Mouse (Mus musculus): Measurements from ENCODE around the gene Rflnb.

Rflnb gene

DNA sequence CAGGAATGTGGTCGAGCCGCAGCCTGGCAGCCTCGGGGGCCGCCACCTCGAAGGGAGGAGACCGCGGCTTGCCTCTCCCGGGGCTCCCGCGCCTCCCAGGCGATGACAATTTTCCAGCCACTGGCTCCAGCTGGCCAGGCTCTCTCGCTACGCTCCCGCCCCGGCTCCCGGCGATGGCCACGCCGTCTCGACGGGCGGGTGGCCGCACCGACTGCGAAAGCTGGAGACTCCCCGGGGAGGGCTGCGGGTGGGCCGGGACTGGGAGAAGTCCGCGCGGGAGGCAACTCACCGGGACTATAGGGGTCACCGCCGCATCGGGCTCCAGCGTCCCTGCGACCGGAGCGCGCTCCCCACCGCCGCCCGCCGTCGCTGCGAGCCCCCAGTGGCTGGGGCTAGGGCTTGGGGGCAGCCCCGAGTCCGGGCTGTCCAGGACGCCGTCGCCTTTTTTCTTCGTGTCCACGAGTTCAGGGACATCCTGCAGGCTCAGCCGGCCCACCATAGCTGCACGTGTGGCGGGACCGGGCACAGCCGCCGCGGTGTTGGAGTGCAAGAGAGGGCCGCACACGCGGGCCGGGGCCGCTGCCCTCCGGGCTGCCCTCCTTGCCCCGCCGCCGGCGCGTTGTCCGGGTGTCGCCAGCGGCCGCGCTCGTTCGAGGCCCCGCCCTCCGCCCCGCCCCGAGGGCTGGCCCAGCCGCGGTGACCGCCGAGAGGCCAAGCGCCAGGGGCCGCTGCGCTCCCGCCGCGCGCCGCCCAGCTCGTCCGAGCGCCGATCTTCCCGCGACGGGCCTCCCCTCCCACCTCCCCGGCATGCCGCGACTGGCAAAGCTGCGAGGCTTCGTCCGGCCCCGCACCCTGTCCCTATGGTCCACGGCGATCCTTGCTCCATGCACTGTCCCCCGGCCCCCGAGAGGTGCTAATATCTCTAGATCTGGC, at the start of gene Rflnb:
Gene Rflnb, minus strand, starts transcription at position 644 of the 933 bp plus-strand sequence.
- DNase-seq, result peak; percentile 89 to 94

DNA sequence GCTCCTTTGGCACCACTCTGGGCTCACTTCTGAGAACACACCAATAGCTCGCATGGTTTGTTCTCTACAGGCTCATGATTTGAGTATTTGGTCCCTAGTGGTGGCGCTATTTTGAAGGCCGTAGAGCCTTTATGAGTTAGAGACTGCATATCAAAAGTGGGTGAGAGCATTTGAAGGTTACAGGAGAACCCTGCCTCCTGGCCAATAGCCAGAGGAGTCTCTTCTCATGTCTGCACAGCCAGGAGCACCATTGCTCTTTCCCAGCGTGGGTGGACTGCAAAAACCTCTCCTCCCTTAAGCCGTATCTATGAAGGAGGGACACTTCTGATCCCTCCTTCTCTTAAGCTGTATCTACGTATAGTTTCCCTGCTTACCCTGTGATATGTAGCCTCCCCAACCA, 49.8 kb upstream of the Rflnb start:
- DNase-seq, result no peak

DNA sequence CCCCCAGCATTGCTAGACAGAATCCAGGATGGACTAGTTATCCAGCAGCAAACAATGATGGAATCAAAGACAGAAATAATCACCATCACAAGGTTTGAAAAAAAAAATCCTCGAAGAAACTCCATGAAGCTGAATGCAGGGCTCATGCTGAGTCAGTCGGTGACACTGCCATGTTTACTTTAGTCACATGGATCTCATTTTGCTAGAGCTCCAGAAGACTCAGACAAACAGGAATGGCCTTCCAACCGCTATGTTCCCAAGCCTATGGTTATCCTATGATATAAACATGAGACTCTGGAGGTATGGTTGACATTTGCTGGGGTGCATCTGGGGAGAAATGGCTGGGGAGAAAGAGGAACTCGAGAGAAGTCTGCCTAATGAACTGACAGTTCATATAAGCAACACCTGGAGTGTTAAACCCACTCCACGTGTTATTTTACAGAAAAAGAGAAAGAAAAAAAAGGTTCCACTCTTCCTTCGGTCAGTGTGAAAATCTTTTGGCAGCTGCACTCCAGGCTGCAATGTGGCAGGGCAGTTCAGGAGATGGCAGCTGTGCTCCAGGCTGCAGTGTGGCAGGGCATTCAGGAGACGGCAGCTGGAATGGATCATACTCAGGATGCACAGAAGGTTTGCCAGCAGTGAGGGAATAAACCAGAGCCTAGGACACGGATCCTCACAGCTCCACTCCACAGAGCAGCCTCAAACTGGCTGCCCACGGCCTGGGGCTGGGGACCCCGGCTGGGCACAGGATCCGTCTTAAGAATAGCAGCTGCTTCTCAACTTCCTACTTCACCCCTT, 46.9 kb upstream of the Rflnb start:
- no peak for DNase-seq

DNA sequence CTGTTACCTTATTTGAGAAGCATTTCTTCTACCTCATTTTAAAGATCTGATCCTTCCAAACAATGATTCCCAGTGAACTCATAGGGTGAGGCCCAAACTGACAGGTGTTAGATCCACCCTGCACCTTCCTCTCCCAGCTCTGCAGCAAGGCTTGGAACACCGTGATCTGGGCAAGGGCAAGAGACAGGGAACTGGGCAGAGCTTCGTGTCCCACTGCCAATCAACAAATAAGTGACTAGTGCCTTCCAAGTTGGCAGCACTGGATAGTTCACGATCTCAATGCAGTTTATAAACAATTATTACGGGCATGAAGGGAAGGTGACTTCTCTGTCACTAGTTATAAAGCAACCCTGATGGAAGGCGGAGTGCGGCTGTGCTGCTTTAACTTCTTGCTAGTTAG, 42.2 kb upstream of the Rflnb start:
- DNase-seq, result no peak

DNA sequence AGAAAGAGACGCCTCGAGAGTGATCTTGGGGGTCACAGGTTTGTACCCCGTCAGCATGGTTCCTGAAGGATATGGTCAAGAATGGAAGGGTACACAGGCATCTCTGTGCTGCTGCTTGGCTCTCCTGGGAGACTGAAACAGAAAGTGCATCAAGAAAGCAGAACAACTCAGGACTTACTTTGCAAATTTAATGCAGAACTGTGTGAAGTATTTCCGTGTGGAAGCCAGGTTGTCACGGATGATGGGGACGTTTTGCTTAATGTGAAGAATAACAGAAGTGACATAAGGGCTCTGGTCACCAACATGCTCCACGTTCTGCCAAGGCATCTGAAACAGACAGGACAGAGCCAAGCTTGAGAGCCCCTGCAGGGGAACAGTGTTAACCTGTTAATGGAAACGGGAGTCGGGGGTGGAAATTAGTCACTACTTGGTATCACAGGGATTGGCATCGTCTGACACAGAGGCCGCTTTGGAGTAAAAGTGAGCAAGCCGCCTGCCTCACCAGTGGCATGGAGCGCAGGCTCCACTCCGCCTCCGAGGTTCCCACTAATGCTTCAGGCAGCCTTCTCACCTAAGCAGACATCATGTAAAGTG, 39.1 kb upstream of the Rflnb start:
- DNase-seq, result no peak

DNA sequence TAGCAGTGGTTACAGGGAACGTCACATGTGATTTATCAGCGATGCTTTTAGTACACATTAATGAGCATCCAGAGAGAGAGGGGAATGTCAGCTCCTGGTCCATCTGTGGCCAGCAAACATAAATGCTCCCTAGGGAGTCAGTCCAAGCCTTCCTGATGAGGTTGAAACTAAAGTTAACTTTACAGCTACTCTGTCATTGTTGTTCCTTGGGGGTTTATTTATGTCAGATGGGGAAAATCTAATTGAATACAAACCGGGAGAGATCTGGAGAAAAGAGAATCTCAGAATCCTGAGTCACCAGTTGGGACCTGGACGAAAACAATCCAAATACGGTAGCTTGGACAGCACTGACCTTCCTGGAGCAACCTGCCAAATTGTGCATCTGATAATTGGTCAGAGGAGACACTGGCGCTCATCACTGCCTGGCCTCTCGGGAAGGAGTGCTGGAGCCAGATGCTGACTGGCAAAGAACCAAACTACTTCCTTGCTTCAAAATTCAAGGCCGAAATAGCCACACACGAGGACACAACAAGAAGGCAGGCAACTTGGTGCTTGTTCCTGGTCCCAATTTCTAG, 38.0 kb upstream of the Rflnb start:
- peak; percentile 61 to 81 for DNase-seq

DNA sequence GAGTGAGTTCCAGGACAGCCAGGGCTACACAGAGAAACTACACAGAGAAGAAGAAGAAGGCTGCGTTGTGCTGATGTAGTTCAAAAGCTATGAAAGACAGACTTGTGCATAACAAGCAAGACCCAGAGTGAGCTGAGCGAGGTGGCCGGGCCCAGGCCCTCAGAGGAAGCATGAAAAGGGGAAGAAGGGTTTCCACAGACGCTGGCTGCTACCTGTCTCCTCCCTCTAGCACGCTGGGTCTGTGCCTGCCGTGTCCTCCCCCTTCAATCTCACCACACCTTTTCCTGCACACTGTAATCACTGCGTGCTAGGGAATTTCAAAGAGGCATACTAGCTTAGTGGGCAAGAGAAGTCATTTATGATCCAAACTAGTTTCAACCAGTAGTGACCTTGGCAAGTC, 36.8 kb upstream of the Rflnb start:
- DNase-seq, result no peak

DNA sequence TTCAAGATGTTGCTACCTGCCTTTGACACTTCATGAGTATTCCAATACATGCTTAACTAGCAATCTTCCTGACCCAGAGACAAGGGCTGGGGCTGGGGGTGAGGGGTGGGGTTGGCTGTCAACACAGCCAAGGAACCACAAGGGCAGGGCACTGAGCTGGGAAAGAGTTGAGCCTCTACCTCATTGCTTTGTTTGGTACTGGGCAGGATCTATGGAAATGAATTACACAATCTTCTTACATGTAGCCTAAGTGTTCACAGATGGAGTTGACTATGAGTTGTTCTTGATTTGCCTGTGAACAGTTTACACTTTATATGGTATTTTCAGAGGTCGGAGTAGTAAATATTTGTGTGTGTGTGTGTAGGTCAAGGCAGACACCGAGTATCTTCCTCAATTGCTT, 33.3 kb upstream of the Rflnb start:
- DNase-seq, result no peak

DNA sequence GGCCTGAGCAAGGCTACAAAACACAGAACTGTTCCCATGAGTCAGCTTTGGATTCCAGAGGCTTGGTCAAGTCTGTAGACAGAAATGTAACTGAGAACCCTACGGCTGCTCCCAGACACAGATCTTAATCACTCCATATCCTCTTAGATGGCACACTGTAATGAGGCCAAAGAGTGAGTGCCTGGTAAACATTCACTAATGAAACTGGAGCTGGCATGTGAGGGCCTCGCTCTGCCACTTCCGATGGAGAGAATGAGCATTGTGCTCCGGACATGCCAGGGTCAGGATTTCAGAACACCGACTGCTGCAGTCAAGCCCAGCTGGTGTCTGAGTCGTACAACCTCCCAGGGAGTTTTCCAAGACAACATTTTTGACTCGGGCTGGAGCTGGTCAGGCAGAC, 32.4 kb upstream of the Rflnb start:
- DNase-seq, result peak; percentile 58 to 86

DNA sequence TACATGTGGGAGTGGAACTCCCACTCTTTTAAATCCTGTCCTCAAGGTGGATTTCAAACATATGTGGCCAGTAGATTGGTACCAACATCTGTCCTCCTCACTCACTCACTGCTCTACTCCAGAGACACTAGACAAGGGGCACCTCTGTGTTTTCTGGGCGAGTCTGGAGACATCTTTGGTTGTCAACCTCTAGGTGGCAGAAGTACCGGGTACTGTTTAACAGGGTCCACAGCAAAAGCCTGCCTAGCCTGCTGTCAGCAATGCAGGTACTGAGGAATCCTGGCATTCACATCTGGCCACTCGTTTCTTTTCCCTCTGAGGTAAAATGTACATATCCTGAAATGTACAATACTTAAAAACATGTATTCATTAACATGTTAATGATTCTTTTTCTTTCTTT, 28.9 kb upstream of the Rflnb start:
- peak; percentile 49 to 59 for DNase-seq

DNA sequence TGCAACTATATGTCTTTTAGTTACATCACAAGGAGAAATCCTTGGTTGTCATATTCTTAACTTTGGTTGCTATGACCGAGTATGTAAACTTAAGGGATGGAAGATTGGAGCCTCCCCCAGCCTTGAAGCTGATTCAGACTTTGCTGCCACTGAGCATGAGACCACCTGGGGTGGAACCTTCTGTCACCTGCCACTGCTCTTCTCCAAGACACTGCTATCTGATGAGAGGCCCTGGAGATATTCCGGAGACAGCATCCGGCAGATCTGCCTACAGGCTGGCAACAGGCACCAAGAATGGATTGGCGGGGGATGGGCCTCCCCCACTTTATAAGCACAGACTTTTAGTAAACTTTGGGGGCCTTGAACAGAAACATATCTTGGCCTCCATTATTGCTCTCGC, 24.9 kb upstream of the Rflnb start:
- DNase-seq, result no peak

DNA sequence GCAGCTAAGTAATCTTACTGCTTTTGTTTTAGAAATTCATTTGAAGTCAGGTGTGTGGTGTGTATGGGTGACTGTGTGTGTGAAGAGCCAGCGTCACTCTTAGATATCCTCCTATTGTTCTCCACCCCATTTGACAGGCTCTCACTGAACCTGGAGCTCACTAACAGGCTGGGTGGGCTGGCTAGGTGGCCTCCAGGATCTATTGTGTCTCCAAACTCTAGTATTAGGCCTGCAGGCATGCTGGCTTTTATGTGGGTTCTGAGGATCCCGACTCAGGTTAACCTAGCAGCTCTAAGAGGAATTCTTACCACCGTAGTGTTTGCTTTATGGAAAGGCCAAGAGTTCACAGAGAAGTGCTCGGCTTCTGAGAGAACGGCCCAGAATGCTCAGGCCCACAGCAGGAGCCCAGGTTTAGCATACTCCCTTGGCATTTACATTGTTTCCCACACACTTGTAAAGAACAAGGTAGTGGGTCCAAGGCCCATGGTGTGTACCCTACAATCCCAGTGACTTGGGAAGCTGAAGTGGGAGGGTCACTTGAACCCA, 23.5 kb upstream of the Rflnb start:
- DNase-seq, result no peak

DNA sequence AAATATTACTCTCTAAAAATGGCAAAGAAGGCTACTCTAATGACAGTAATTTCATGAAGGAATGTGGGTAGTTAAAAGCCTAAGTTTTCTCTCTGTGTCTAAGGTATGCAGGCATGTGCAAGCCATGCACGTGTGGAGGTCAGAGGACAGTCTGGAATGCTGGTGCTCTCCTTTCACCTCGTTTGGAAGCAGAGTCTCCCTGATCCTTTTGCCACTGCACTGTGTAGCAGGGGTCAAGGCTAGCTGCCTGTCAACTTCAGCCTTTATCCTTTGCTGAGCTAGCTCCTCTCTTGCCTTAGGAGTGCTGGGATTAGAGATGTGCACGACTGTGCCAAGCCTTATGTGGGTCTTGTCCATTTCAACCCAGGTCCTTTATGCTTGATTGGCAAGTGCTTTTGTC, 22.9 kb upstream of the Rflnb start:
- no peak for DNase-seq

DNA sequence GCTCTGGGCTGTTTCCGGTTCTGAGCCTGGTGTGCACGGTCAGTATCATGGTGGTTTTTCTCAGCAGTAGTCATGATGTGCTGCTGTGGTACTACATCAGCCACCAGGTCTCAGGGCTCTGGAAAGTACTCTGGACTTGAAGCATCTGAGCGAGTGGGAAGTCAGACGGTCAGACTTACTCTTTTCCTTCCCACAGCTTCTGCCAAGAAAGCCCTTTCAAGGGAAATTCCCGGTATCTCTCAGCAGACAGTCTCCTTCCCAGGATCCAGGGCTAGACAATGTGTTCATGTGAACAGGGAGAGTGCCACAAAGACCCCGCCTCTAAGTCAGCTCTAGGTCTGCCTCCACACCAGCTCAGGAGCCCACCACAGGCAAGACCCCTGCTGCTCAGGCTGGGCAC, 17.8 kb upstream of the Rflnb start:
- DNase-seq, result no peak

DNA sequence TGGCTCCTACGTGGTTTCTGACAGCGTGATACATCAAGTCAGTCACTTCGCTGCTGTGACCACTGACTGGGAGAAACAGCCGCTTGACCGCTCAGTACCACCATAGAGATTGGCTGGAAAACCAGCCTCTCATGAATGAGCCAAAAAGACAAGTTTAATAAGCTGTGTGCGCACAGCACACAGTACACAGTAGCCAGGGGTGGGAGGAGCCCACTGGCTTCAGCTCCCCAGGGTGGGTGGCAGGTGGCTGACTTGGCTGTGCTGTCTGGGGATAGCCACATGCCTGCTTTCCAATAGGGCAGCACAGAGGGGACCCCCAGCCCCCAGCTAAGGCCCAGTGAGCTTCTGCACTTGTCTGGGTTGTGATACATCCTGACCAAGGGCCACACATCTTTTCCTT, 16.9 kb upstream of the Rflnb start:
- DNase-seq, result no peak

DNA sequence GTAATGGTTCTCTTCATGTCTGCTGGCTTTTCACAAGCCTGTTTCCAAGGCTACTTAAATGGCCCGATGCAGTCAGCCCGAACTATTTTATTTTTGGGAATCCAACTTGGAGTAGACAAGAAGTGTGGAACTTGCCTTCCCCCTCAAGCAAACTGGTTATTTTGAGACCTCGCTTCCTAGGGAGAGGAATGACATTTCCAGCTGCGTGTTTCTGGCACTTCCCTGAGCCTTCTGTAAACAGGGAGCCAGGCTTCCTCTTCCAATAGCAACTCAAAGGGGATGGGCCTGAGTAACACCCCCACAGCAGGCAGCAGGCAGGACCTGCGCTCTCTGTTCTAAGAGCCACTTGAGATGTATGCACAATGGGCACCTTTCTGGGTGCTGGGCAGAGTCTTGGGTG, 15.3 kb upstream of the Rflnb start:
- DNase-seq, result peak; percentile 52 to 71

DNA sequence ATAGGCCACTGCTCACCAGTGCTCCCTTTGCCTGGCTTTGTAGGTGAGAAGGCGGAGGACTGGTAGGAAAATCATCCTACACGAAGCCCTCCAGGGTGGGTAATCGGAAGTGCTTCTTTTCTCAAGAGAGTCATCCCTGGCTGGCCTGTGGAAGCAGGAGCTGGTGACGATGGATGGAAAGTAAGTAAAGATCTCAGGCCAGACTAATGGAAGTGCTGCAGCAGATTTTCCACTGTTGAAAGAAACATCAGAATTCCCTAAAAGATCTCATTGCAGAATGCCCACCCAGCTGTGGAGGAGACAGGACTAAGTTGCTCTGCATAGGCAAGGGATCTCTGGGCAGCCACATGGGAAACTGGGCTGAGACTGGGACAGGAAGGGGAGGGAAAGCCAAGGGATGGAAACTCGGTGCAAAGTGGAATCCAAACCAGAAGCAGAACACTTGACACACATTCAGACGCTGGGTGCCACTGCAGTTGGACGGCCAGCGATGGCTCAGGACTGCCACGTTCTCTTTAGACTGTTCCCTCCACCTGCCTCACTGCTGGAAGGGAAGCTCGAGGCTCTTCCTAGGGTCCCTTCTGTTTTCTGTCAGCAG, 14.6 kb upstream of the Rflnb start:
- no peak for DNase-seq

DNA sequence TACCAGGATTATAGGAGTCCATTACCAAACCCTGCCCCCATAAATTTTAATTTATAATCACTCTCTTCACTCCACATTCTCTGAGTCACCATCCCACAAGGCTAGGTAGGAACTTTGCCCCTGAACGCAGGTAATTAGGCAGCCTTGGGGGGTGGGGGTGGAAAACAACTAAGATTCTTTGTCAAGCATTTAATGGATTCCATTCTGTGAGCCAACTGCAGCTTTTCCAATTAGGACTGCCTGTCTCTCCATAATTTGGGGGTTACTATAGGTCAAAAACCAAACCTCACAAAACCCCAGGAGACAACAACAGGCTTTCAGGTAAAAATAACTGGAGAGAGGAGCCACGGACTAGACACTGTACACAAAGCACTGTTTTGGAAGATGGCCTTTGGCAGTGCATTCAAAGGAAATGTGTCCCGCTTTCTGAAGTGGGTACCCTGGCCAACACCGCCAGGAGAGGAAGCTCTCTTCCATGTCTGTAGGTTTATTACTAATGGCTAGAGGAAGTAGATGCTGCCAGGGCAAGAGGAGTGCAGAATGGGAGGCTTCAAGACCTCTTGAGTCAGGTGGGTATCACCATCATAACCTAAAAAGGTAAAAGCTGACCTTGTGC, 13.3 kb upstream of the Rflnb start:
- no peak for DNase-seq

DNA sequence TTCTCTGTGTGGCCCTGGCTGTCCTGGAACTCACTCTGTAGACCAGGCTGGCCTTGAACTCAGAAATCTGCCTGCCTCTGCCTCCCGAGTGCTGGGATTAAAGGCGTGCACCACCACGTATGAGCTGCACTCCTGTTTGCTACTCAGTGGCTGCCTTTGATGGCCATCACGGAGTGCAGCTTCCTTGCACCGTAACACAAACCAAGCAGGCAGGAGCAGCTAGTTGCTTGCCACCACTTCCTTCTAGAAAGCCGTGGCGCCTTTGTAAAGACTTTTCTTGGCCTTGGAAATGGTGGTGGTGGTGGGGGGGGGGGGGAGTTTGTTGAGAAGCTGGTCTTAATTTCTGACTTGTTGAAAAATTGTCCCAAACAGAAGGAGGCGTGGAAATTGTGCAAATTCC, 12.5 kb upstream of the Rflnb start:
- no peak for DNase-seq

DNA sequence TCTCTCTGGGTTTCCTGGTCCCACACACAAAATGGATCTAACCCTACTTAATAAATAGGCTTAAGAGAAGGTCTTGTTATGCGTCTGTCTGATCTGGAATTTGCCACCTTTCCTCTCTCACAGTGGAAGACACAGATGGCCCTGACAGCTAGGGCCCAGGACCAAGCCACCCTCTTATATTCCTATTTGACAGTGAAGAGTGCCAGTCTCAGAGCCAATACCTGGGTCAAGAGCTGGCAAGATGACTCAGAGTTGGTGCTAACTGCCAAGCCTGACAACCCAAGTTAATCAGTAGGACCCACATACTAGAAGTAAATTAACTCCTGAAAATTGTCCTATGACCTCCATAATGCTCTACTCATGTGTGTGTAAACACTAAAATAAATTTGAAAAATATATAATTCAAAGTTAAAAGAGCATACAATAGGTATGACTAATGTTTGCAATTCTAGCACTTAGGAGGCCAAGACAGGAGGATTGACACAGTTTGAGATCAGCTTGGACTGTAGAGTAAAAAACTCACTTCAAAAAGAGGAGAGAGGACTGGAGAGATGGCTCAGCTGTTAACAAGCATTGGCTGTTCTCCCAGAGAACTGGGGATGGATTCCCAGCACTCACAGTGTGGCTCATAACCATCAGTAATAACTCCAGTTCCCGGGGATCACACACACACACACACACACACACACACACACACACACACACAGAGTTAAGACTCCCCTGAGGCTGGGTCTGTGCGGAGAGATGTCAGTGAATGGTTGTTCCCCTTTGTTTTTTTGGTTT, 11.9 kb upstream of the Rflnb start:
- DNase-seq, result no peak

DNA sequence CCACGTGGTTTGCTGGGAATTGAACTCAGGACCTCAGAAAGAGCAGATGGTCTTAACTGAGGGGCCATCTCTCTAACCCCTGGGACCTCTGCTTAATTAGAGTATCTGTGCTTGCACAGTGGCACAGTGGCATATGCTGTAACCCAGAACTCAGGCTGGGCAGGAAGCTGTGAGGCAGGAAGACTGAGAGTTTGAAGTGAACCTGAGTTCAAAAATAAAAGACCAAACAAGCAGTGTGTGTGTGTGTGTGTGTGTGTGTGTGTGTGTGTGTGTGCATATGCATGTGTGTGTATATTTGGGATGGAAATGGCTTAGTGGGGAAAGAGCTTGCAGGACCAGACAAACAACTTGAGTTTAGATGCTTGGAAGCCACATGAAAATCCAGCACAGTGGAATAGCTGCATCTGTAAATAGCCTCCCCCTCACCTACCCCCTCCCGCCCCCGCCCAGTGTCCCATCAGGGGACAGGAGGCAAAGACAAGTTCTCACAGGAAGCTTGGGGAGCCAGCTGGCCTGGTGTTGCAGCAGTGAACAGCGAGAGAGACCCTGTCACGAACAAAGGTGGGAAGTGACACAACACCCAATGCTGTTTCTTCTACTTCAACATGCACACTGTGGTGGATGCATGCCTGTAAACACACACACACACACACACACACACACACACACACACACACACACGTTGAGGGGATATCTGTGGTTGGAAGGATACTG, 10.2 kb upstream of the Rflnb start:
- peak in 1 of 2 experiments; percentile 61 for DNase-seq
